Mouse (Mus musculus) hindbrain, embryonic 16.5 days (tissue): ENCODE data around the gene March9. TPM values are rescaled to one million over a fixed set of nuclear protein-coding genes. Genes with fewer than 3 reads are reported as not detected.

Source experiments
- ATAC-seq: fragments of 200-750 bp; cut with Nextera tagmentation; 2 replicates; pipeline ENCODE4 v1.8.0; 2017; ENCODE audit warnings: moderate TSS enrichment, moderate library complexity
- H3K27ac ChIP-seq: fragments of 300-500 bp; sonication (generic); 2 replicates; pipeline ENCODE4 v1.5.1; 2014; ENCODE audit warnings: low read depth, mild to moderate bottlenecking, control low read depth, low read length, moderate library complexity
- H3K27me3 ChIP-seq: fragments of 300-500 bp; sonication (generic); replicated peaks from 2 replicates; pipeline ENCODE4 v1.6.1; 2014; ENCODE audit warnings: low read length; ENCODE audit not compliant: control insufficient read depth, insufficient read depth
- H3K36me3 ChIP-seq: fragments of 300-500 bp; sonication (generic); 2 replicates; pipeline ENCODE4 v1.6.1; 2014; ENCODE audit warnings: mild to moderate bottlenecking, low read length, moderate library complexity, mixed read lengths; ENCODE audit not compliant: control insufficient read depth, insufficient read depth
- H3K4me1 ChIP-seq: fragments of 300-500 bp; sonication (generic); 2 replicates; pipeline ENCODE4 v1.6.1; 2014; ENCODE audit warnings: low read depth, low read length; ENCODE audit not compliant: control insufficient read depth, insufficient read depth
- H3K4me2 ChIP-seq: fragments of 300-500 bp; sonication (generic); 2 replicates; pipeline ENCODE4 v1.6.1; 2014; ENCODE audit warnings: mild to moderate bottlenecking, low read length, control low read depth, moderate library complexity
- H3K4me3 ChIP-seq: fragments of 300-500 bp; sonication (generic); 2 replicates; pipeline ENCODE4 v1.5.1; 2014; ENCODE audit warnings: mild to moderate bottlenecking, low read length, control low read depth, moderate library complexity
- H3K9ac ChIP-seq: fragments of 300-500 bp; sonication (generic); 2 replicates; pipeline ENCODE4 v1.6.1; 2014; ENCODE audit warnings: low read depth, mild to moderate bottlenecking, control low read depth, low read length, moderate library complexity
- H3K9me3 ChIP-seq: fragments of 300-500 bp; sonication (generic); 2 replicates; pipeline ENCODE4 v1.6.1; 2014; ENCODE audit warnings: mild to moderate bottlenecking, low read length, moderate library complexity; ENCODE audit not compliant: control insufficient read depth
- whole genome bisulfite sequencing: fragments of 180-500 bp; shearing (Covaris S2); extraction: QIAGEN DNeasy Blood & Tissue Kit; methylation state at CpG from one replicate; pipeline ENCODE4 v1.1.7; 2014; 5-methylcytosine and 5-hydroxymethylcytosine counted together
- polyA plus RNA-seq: library from polyadenylated mRNA; unstranded; fragments of >200 nt; fragmentation: Nextera tagmentation; extraction: Ambion mirVana; gene quantifications from 2 replicates; pipeline ENCODE4 v1.2.1, GENCODE M21; 2015

Gene March9
- polyA plus RNA-seq, 1 experiment from 2014 or later: 5.2 TPM

DNA sequence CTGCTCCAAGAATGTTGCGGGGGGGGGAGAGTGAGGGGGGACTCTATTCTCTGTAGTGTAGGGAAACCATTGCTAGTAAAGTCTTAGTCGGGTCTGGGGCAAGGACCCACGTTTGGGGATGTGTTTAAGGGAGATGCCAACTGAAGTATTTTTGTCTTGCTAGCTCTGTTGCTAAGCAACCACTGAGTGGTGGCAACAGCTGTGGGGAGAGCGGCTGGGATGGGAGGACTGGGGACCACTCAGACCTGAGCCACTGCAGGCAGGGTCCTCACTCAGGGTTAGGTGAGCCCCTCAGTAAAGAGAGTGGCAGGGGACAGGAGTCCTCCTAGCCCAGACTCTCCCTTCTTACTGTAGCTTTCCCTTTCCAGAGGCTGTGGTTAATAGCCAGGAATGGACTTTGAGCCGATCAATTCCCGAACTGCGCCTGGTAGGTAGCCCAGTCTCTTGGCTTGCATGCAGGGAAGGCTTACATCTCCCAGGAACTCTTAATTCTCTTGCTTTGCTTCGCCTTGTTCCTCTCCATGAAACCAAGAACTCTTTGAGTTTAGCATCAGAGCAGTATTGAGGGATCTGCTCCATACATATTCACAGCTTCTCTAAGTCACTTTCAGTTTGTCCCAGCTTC, 22.1 kb upstream of the March9 start:
- Histone ChIP-seq H3K9ac (peak overlapping the region; percentile 89; the same call in 1 of the 2 replicates), H3K27me3 (no peaks in the 10 kb centered on the region), H3K27ac (no peak overlapping the region), H3K4me2 (peak overlapping the region; percentile 86), H3K4me1 (peaks cover 28% of the 10 kb centered on the region), H3K4me3 (peak overlapping the region; percentile 83), H3K36me3 (peaks cover 9% of the 10 kb centered on the region; the same call in 1 of the 2 replicates), H3K9me3 (no peaks in the 10 kb centered on the region)
- 21% methylated on average over 8 of the region's 8 CpGs for WGBS
- ATAC-seq: no peak

DNA sequence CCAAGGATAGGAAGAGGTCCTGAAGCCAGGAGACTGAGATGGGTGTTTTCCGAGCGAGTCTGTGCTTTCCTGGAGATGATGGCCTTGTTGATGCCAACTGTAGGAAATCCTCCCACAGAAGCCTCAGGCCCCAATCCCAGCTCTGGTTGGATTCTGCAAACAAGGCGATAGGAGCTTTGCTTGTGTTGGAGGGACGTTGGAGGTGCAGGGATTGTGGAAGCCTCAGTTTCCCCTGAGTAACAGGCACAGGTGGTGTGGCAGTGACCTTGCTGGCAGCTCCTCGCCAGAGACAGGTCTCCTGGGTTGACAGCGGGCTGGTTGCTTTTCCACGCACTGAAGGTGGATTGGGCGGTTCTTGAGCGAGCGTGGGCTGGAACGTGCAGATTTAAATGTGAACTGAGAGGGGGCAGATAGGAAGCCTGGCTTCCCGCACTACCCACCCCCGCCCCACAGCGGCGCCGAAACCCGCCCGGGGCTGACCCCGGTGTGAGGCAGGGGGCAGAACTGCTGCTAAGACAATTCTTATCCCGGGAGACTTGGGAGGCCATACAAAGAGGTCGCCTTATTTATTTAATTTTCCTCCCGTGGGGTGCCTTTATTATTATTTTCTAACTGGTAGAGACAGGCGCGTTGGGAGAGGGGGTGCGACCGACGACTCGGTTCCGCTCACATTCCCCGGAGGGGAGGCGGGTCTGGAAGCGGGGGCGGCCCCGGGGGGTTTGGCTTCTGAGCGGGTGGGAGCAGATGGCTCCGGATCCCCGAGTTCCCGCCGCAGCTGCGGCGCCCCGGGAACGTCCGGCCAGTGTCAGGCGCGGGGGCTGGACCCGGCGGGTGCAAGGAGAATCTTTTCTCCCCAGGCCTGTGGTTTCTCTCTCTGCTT, 21.2 kb upstream of the March9 start:
- Histone ChIP-seq H3K36me3 (peaks cover 8% of the 10 kb centered on the region; the same call in 1 of the 2 replicates), H3K4me1 (peaks cover 32% of the 10 kb centered on the region), H3K4me3 (peak overlapping the region; percentile 83), H3K4me2 (peak overlapping the region; percentile 86), H3K9ac (peak overlapping the region; percentile 89), H3K27me3 (no peaks in the 10 kb centered on the region), H3K9me3 (no peaks in the 10 kb centered on the region), H3K27ac (no peak overlapping the region; the same call in 1 of the 2 replicates)
- ATAC-seq: no peak
- WGBS: 1% methylated on average over 43 of the region's 48 CpGs

DNA sequence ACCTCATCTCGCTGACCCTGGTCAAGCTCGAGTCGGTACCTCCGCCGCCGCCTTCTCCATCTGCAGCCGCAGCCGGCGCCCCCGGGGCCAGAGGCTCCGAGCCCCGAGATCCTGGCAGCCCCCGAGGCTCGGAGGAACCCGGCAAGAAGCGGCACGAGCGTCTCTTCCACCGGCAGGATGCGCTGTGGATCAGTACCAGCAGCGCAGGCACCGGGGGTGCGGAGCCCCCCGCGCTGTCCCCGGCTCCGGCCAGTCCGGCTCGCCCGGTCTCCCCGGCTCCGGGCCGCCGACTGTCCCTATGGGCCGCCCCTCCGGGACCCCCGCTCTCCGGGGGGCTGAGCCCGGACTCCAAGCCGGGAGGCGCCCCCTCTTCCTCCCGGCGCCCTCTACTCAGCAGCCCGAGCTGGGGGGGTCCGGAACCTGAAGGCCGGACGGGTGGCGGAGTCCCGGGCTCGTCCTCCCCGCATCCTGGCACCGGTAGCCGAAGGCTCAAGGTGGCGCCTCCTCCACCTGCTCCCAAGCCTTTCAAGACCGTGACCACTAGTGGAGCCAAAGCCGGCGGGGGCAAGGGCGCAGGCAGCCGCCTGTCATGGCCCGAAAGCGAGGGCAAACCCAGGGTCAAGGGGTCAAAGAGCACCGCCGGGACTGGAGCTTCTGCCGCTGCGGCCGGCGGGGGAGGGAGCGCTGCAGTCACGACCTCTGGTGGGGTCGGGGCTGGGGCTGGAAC, 19.8 kb upstream of the March9 start:
- no peak for ATAC-seq
- Histone ChIP-seq H3K36me3 (peaks cover 8% of the 10 kb centered on the region; the same call in 1 of the 2 replicates), H3K27me3 (no peaks in the 10 kb centered on the region), H3K4me2 (peak overlapping the region; percentile 86), H3K4me3 (peak overlapping the region; percentile 83), H3K27ac (peak overlapping the region; percentile 92), H3K4me1 (peaks cover 33% of the 10 kb centered on the region), H3K9me3 (no peaks in the 10 kb centered on the region), H3K9ac (peak overlapping the region; percentile 89)
- WGBS: 1% methylated on average over 66 of the region's 70 CpGs

DNA sequence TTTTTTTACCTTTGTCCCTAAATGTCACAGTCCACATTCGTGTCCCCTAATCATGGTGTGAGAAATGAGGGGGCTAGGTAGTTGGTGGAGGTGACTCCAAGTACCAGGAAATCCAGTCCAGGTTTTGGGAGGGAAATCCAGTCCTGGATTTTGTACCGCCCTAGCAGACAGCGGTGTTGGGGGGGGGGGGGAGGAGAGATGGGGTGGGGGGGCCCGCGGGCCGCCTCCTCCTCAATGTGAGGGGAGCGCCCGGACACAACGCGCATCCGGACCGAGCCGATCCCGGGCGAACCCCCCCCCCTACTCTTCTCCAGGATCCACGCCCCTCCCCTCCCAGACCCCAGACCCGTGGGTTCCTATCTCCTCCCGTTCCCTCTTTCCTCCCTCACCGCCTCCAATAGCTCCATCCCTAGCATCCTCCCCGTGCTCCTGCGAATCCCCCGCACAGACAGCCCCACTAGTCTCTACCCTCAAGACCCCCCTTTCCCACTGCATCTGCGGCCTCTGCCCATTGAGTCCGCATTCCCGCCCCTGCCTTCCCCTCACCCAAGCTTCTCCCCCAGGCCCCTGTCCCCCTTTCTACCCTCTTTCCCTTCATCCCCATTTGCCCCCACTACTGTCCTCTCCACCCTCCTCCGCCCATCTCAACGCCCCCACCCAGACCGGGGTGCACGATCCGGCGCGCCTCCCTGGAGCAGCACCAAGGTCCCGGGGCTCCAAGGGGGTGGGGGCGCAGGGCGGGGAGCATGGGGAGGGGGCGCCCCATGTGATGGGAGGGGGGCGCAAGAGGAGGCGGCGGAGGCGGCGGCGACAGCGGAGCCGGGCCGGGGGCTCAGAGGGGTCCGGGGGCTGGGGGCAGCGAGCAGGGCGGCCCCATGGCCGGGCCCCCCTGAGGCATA, 18.9 kb upstream of the March9 start:
- H3K27ac ChIP-seq: peak overlapping the region; percentile 92
- peak overlapping the region; percentile 89 for H3K9ac ChIP-seq
- H3K9me3 ChIP-seq: no peaks in the 10 kb centered on the region
- H3K4me3 ChIP-seq: peak overlapping the region; percentile 83
- H3K36me3 ChIP-seq: peaks cover 6% of the 10 kb centered on the region; the same call in 1 of the 2 replicates
- ATAC-seq: peak; percentile 71
- H3K27me3 ChIP-seq: no peaks in the 10 kb centered on the region
- under 1% methylated on average over 35 of the region's 49 CpGs for WGBS
- H3K4me1 ChIP-seq: peaks cover 33% of the 10 kb centered on the region
- peak overlapping the region; percentile 86 for H3K4me2 ChIP-seq

DNA sequence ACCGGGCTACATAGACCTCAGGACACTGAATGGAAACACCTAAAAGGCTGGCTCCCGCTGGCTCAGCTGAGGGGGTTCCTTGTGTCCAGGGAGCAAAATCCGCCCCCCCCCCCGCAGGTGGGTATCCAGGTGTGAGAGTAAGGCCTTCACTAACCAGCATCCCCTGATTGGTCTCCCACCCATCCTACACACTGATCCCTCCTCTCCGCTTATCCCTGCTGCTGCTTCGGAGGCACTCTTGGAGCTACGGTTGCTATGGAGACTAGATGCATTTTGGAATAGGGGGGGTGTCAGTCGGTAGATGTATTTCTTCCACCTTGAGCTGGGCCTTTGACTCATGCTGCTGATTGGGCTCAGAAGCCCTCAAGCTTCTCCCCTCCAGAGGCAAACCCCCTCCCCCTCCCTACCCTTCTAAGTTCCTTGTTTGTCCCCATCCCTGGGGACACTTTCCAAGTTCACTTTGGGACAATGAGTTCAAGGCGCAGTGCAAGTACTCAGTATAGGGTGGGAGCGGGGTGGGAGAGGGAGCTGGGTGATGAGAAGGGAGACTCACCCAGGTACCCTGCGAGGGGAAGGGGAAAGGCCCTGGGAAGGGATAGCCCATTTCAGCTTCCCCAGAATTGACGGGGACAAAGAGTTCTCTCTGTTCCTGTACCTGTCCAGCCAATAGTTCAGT, 18.2 kb upstream of the March9 start:
- peak; percentile 51 for ATAC-seq
- 3% methylated on average over 11 of the region's 12 CpGs for WGBS
- Histone ChIP-seq H3K4me3 (peak overlapping the region; percentile 83), H3K9me3 (no peaks in the 10 kb centered on the region), H3K27ac (peak overlapping the region; percentile 92), H3K36me3 (peaks cover 2% of the 10 kb centered on the region; the same call in 1 of the 2 replicates), H3K4me1 (peaks cover 33% of the 10 kb centered on the region), H3K9ac (peak overlapping the region; percentile 49), H3K4me2 (peak overlapping the region; percentile 86), H3K27me3 (no peaks in the 10 kb centered on the region)

DNA sequence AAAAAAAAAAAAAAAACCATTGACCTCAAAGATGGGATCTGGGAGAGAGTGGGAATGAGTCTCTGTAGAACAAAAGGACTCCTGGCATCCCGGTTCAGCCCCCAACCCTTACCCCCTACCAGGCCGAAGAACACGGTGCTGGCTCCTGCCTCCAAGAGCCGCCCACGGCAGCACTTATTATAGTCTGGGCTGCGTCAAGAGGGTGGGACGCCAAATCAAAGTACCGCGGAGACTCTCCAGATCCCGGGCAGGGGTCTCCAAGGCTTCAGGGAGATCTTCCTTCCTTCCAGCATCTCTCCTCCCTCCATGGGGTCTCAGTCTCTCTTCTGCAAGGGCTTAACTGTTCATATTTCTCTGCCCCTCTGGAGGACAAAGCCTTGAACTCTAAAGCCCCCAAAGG, 17.5 kb upstream of the March9 start:
- H3K27ac ChIP-seq: peak overlapping the region; percentile 92
- no peaks in the 10 kb centered on the region for H3K9me3 ChIP-seq
- H3K36me3 ChIP-seq: no peaks in the 10 kb centered on the region
- H3K9ac ChIP-seq: peak overlapping the region; percentile 49
- no peak; the same call in 1 of the 2 replicates for ATAC-seq
- WGBS: 8% methylated on average over 10 of the region's 10 CpGs
- peak overlapping the region; percentile 86 for H3K4me2 ChIP-seq
- H3K4me3 ChIP-seq: peak overlapping the region; percentile 83
- peaks cover 33% of the 10 kb centered on the region for H3K4me1 ChIP-seq
- H3K27me3 ChIP-seq: no peaks in the 10 kb centered on the region

DNA sequence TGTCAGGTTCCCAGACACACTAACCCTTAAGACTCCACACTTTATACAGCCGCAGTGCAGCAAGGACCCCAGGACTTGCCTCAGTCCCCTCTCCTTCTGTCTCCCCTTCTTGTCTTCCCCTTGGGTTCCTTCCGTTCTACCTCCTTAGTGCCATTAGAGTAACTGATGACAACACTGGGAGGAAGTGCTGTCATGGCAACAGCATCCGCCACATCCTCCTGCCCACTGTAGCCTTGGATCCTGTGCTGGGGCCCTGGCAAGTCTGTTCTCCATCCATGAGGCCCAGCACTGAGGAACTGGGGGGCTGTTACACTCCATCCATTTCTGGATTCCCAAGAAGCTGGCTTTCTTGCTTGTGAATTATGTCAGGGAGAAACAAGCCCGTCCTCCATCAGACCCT, 16.1 kb upstream of the March9 start:
- Histone ChIP-seq H3K27me3 (no peaks in the 10 kb centered on the region), H3K4me2 (no peak overlapping the region), H3K27ac (no peak overlapping the region), H3K9ac (peak overlapping the region; percentile 41; the same call in 1 of the 2 replicates), H3K4me1 (peaks cover 26% of the 10 kb centered on the region), H3K36me3 (no peaks in the 10 kb centered on the region), H3K4me3 (no peak overlapping the region), H3K9me3 (no peaks in the 10 kb centered on the region)
- no peak for ATAC-seq
- WGBS: 39% methylated on average over 4 of the region's 4 CpGs

DNA sequence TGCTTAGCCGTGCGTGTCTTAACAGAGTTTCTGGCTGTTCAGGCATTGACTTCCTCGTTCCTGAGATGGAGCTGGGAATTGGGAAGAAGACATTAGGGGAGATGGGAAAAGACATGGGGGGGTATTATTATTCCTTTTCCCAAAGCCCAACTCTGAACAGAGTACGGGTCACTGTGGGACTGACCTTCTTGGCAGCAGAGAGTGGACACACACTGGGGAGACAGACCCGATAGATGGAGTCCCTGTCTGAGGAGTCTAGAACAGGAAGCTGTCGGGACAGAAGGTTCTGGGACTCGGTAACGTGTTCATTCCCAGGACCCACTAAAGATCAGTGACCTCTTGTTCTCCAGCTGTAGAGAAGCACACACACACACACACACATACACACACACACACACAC, 15.7 kb upstream of the March9 start:
- Histone ChIP-seq H3K4me1 (peaks cover 23% of the 10 kb centered on the region), H3K27me3 (no peaks in the 10 kb centered on the region), H3K27ac (no peak overlapping the region), H3K9me3 (no peaks in the 10 kb centered on the region), H3K4me2 (no peak overlapping the region), H3K36me3 (no peaks in the 10 kb centered on the region), H3K9ac (no peak overlapping the region), H3K4me3 (no peak overlapping the region)
- ATAC-seq: no peak
- WGBS: 76% methylated on average over 8 of the region's 8 CpGs
